In the genomic region with DNA sequence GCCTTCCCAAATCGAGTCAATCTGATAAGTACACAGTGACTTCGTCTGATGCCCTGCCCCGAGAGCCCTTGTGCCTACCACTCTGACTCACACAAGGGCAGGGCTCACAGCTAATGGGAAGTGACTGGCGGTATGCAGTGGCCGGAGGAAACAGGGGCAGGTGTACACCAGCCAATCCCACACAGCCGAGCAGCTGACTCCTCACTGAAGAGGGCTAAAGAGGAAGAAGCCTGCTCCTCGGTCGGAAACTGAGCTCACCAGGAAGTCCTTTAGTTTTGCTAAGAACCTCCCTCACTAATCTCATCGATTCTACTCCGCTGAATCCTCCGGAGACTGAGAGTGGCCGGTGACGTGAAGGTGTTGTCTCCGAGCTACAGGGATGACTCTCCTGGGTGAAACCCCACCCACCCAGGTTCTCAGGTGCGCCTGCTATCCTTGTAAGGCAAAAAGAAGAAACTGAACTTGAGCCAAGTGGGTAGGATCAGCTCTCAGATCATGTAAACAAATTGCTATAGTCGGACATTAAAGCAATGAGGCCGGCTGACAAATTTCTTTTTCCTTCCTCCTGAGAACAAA, we compare ENCODE assay signal across 8 mouse cellular contexts. TPM values are rescaled to one million over a fixed set of nuclear protein-coding genes. Genes with fewer than 3 reads are reported as not detected.
A peak's percentile ranks its signal among the peaks of the same experiment; 100 is the strongest.
DNase-seq lines count a peak whose midpoint lies in the region; ATAC-seq and TF ChIP-seq lines count a peak whose summit lies in the region.

No protein-coding gene starts in this region.

- H3K27ac ChIP-seq in forebrain, embryonic 14.5 days (ENCODE audit: low read depth, low read length): no peak overlapping the region
- no peak overlapping the region for H3K27ac ChIP-seq in liver, embryonic 14.5 days

- no peak overlapping the region for H3K9ac ChIP-seq in forebrain, embryonic 14.5 days (ENCODE audit: low read length)
- no peak overlapping the region for H3K9ac ChIP-seq in liver, embryonic 14.5 days (replicated peaks)

- no peaks in the 10 kb centered on the region for H3K27me3 ChIP-seq in forebrain, embryonic 14.5 days (replicated peaks; ENCODE audit: control insufficient read depth, insufficient read depth, low read length)
- no peaks in the 10 kb centered on the region for H3K27me3 ChIP-seq in liver, embryonic 14.5 days (ENCODE audit: control insufficient read depth, insufficient read depth, low read length)

- H3K4me3 ChIP-seq in forebrain, embryonic 14.5 days (ENCODE audit: low read depth, low read length): no peak overlapping the region
- peak overlapping the region in 1 of 2 experiments; percentile 41; a peak in 3 of 4 replicates for H3K4me3 ChIP-seq in liver, embryonic 14.5 days (ENCODE audit: insufficient read depth in 1 of 2, low read depth in 2 of 2, low read length in 2 of 2)

- DNase-seq in B cell, adult 2 months: peak; percentile 58 to 65
- peak; percentile 62 for DNase-seq in ZHBTc4 (ENCODE audit: low read depth, low spot score)
- no peak for DNase-seq in forebrain, embryonic 14.5 days (ENCODE audit: low spot score)
- peak; percentile 74 for DNase-seq in induced T-regulatory cell, adult 2 months (ENCODE audit: low read depth)
- peak; percentile 11 to 43 (median 18) for DNase-seq in liver, embryonic 14.5 days (ENCODE audit: low read depth in 3 of 3, low spot score in 3 of 3)
- peak; percentile 58 to 69 for DNase-seq in natural killer cell, adult 2 months (ENCODE audit: low spot score in 2 of 2)
- peak; percentile 82 for DNase-seq in urinary bladder, postnatal 14 days (ENCODE audit: low spot score)
- no peak for DNase-seq in layer of hippocampus, postnatal 36 days

- no peak for ATAC-seq in forebrain, embryonic 14.5 days
- peak; percentile 55; the same call in 1 of the 2 replicates for ATAC-seq in liver, embryonic 14.5 days (ENCODE audit: insufficient read depth)

- H3K4me1 ChIP-seq in forebrain, embryonic 14.5 days (ENCODE audit: control insufficient read depth, insufficient read depth, low read length): peaks cover 13% of the 10 kb centered on the region
- H3K4me1 ChIP-seq in liver, embryonic 14.5 days (replicated peaks; ENCODE audit: control insufficient read depth in 2 of 2, insufficient read depth in 2 of 2, low read length in 1 of 2): peaks cover 2 to 11% of the 10 kb centered on the region in 2 experiments; a peak in 3 of 4 replicates

- peak overlapping the region; percentile 18 for H3K4me2 ChIP-seq in forebrain, embryonic 14.5 days (ENCODE audit: low read length)
- peak overlapping the region; percentile 52 for H3K4me2 ChIP-seq in liver, embryonic 14.5 days (ENCODE audit: low read depth)

- no peaks in the 10 kb centered on the region for H3K9me3 ChIP-seq in forebrain, embryonic 14.5 days (replicated peaks; ENCODE audit: control insufficient read depth, low read length)
- H3K9me3 ChIP-seq in liver, embryonic 14.5 days (ENCODE audit: control insufficient read depth, low read length): no peaks in the 10 kb centered on the region

- TF ChIP-seq EP300 in liver, embryonic 14.5 days (IDR thresholded peaks at IDR 0.05; ENCODE audit: low read depth): no peak

- H3K36me3 ChIP-seq in forebrain, embryonic 14.5 days (ENCODE audit: control insufficient read depth, insufficient read depth, low read length): no peaks in the 10 kb centered on the region
- no peaks in the 10 kb centered on the region for H3K36me3 ChIP-seq in liver, embryonic 14.5 days (replicated peaks; ENCODE audit: control insufficient read depth, insufficient read depth, low read depth)

- WGBS in forebrain, embryonic 14.5 days: 12% methylated on average over 17 of the region's 17 CpGs
- 2% methylated on average over 17 of the region's 17 CpGs for WGBS in liver, embryonic 14.5 days (ENCODE audit: insufficient replicate concordance)

- no peak for TF ChIP-seq CTCF in liver, embryonic 14.5 days (IDR thresholded peaks at IDR 0.05; ENCODE audit: low read depth)

RNA-seq across cellular contexts. Expression of a gene that starts 58.2 kb away (rescaled TPM):
- polyA plus RNA-seq in forebrain, embryonic 14.5 days (2014; fragmentation: Nextera tagmentation; extraction: Ambion mirVana): 9.0 and 11.6 TPM in 2 replicates
- polyA plus RNA-seq in liver, embryonic 14.5 days (2012; rRNA removed): 2.2 and 2.9 TPM in 2 replicates
- polyA plus RNA-seq in liver, embryonic 14.5 days (2014; fragmentation: Nextera tagmentation; extraction: Ambion mirVana): 3.2 and 4.0 TPM in 2 replicates
- 10 to 100 TPM; 18.7 to 19.6 TPM for total RNA-seq in layer of hippocampus, postnatal 36 days (2021)

Comparison
In these comparisons a context has a peak if more than half of its experiments do, and no peak if none do; other contexts are left out.
1. DNase-seq: peak in B cell, adult 2 months (2 of 2), ZHBTc4 (single experiment), induced T-regulatory cell, adult 2 months (single experiment), liver, embryonic 14.5 days (3 of 3), natural killer cell, adult 2 months (2 of 2) and urinary bladder, postnatal 14 days (single experiment); none in forebrain, embryonic 14.5 days (single experiment) and layer of hippocampus, postnatal 36 days (0 of 2).